Mouse (Mus musculus) brown adipose tissue, adult 24 weeks (tissue): ENCODE data around the gene Gm4767. TPM values are rescaled to one million over a fixed set of nuclear protein-coding genes. Genes with fewer than 3 reads are reported as not detected.
"Not testable (repeated sequence)": the region's sequence is repeated elsewhere in the genome, so short reads cannot be mapped to it uniquely, and the experiment has no call there.

Experiments used
- H3K27ac ChIP-seq: fragments of 200-500 bp; replicated peaks from 2 replicates; pipeline ENCODE4 v1.5.1; 2012; ENCODE audit warnings: low read depth, mild to moderate bottlenecking, low read length
- H3K4me1 ChIP-seq: fragments of 200-500 bp; 2 replicates; pipeline ENCODE4 v1.6.1; 2012; ENCODE audit warnings: low read length, mixed read lengths; ENCODE audit not compliant: control insufficient read depth, insufficient read depth, insufficient read length
- H3K4me3 ChIP-seq: fragments of 200-500 bp; 2 replicates; pipeline ENCODE4 v1.5.1; 2012; ENCODE audit warnings: low read depth, mild to moderate bottlenecking, low read length, moderate library complexity; ENCODE audit not compliant: insufficient read depth
- polyA plus RNA-seq: library from polyadenylated mRNA; stranded (reverse); fragments of >200 nt; gene quantifications from 2 replicates; pipeline ENCODE4 v1.2.4, GENCODE M21; 2012; ENCODE audit not compliant: missing spikeins, insufficient read depth, insufficient read length

Gm4767 gene
- polyA plus RNA-seq, result 2.4 TPM in 1 of 2 replicates, not detected in the other

- not testable (repeated sequence) for H3K27ac ChIP-seq, H3K4me3 ChIP-seq, H3K4me1 ChIP-seq
Measured at GRCm38 (mm10) chr10:81811899-81812298, at the start of gene Gm4767. Gm4767 (plus strand) TSS chr10:81812186.

- H3K4me1 ChIP-seq, H3K27ac ChIP-seq, H3K4me3 ChIP-seq: not testable (repeated sequence)
Measured at GRCm38 (mm10) chr10:81770506-81771403, 41.2 kb upstream of the Gm4767 start, which contains the start of gene Gm3055. Gm3055 (minus strand) TSS chr10:81771161.

DNA sequence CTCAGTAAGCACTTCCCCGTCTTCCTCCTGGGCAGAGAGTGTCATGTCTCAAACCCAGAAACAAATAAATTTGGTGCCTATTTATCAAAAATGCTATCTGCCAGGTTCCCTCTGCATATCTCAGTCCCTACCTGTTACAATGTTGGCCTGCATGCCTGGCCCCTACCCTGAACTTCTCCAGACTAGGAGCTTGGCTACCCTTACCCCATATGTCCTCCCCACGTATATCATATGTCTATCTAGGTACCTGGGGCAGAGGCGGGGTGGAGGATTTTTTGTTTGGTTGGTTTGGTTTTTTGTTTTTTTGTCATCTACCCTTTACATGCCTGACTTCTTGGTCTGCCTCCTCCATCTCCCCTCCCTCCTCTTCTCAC is 40.6 kb upstream of the Gm4767 start:
- H3K4me3 ChIP-seq, H3K27ac ChIP-seq, H3K4me1 ChIP-seq: not testable (repeated sequence)

GRCm38 (mm10) chr10:81846219-81846618 is 34.2 kb downstream of the Gm4767 start:
- H3K4me1 ChIP-seq, H3K27ac ChIP-seq, H3K4me3 ChIP-seq: not testable (repeated sequence)

DNA sequence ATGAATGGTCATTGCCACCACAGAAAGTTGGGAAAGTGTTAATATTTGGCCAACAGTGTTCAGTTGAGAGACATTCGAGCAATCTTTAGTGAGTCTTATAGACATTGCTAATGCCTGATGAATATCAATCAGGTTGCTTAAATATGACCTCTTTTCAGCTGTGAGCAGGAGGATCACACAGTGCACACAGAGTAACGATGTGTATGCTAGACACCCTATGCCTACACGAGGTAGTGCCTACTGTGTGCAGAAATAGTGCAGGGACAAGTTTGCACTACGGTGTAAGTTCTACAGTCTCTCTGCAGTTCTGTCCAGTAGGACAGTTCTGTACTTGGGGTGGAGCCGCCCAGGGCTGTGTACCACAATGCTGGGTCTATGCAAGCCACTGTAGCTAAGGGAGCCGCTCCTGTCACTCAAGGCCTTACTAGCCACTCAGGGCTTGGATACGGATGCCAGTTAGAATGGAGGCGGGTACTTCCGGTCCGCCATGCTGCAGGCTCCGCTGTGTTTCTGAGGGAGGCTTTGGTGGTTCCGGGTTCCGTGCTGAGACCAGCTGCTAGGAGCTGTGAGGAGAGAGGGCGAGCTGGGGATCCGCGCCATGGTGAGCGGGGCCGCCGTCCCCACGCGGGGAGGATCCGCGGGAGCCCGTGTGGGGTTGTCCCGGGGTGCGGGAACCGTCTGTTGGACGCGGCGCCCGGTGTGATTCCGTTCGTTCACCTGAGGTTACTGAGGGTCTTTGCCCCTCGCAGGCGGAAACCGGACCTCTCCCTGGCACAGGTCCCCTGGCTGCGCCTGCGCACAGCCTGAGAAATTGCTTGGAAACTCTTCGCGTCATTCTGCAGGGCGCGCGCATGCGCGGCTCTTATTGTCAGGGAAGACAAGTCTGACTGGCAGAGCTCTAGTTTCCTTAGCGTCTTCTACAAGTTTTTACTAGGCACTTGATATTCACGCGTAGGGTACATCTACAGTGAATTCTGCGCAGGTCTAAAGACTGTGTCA is 51.7 kb downstream of the Gm4767 start, which contains the start of gene Gm32687:
Gene Gm32687 (plus strand): TSS at position 526 of the 999 bp plus-strand sequence.
- H3K27ac ChIP-seq, H3K4me3 ChIP-seq, H3K4me1 ChIP-seq: not testable (repeated sequence)

Other genes starting within 250 kb of the Gm4767 start
- 3.2 and 4.8 TPM in 2 replicates for gene Tle2, start 237.6 kb upstream of the Gm4767 start, polyA plus RNA-seq
- 3.3 TPM in 1 of 2 replicates, not detected in the other for gene Tle6, start 211.1 kb upstream of the Gm4767 start, polyA plus RNA-seq
- gene BC025920, start 205.9 kb upstream of the Gm4767 start, polyA plus RNA-seq, result 4.1 and 8.7 TPM in 2 replicates
- 3.2 and 4.5 TPM in 2 replicates for gene Sirt6, start 184.4 kb upstream of the Gm4767 start, polyA plus RNA-seq
- gene Ankrd24, start 183.6 kb upstream of the Gm4767 start, polyA plus RNA-seq, result 12.6 and 12.9 TPM in 2 replicates
- 1.0 and 1.5 TPM in 2 replicates for gene Gm10778, start 163.1 kb upstream of the Gm4767 start, polyA plus RNA-seq
- gene Zfp433, start 107.4 kb upstream of the Gm4767 start, polyA plus RNA-seq, result 2.6 TPM in 1 of 2 replicates, not detected in the other
- gene Gm3055, start 41.0 kb upstream of the Gm4767 start, polyA plus RNA-seq, result 0.36 TPM in 1 of 2 replicates, not detected in the other
- gene Gm32687, start 51.7 kb downstream of the Gm4767 start, polyA plus RNA-seq, result 1.2 and 2.5 TPM in 2 replicates
- gene Zfp781, start 118.3 kb downstream of the Gm4767 start, polyA plus RNA-seq, result 0.36 and 0.75 TPM in 2 replicates
- 1.3 and 1.4 TPM in 2 replicates for gene Zfp873, start 235.9 kb downstream of the Gm4767 start, polyA plus RNA-seq